Mouse (Mus musculus): ENCODE measurements at regions not wholly inside any gene's neighbourhood (a gene's known extent, or its start where the extent isn't known, plus 50 kb on each side); places are given as distances from the start of the nearest gene placed in this dataset.

DNA sequence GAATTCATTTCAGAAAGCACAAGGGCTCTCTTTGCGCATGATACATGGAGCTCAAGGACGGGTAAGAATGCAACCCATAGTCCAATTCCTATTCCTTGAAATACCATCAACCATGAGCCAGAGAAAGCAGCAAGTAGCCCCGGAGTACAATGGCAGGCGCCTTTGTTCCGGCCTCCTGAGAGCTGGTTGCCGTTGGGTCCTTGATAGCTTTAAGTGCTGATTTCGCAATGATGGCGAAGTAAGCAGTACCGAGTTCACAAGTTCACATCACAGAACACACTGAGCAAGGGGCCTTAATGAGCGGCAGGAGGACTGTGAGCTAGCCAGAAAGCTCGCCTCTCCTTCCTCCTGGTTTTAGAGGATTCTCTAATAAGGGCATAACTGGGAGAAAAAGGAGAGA is 227.3 kb downstream of the Cdca7 start:
- TF ChIP-seq CTCF (IDR thresholded peaks at IDR 0.05) (no peak), EP300 (IDR thresholded peaks at IDR 0.05) (0 out of 2 replicates have a peak, but pooled peaks have one; percentile 18)
